Mouse (Mus musculus) MEL (cell line): Measurements from ENCODE around the gene Gak. TPM values are rescaled to one million over a fixed set of nuclear protein-coding genes. Genes with fewer than 3 reads are reported as not detected.

Experiments
- DNase-seq: peaks from one replicate; pipeline ENCODE4 v3.0.0; 2011; ENCODE audit warnings: low read depth, low spot score
- H3K27ac ChIP-seq: 2 replicates; pipeline ENCODE4 v1.5.1; 2012; ENCODE audit warnings: low read depth, mild to moderate bottlenecking, control low read depth, low read length, moderate library complexity; ENCODE audit not compliant: control insufficient read depth
- H3K27me3 ChIP-seq, 2 experiments: fragments of 150-350 bp in 1 of 2; sonication (generic) in 1 of 2; 2 replicates each; pipeline ENCODE4 v1.6.1; 2012; ENCODE audit warnings: low read length in 2 of 2, mild to moderate bottlenecking in 2 of 2, improper control_type of control experiment in 1 of 2, moderate library complexity in 1 of 2; ENCODE audit not compliant: insufficient read depth in 2 of 2, control insufficient read depth in 1 of 2
- H3K36me3 ChIP-seq, 2 experiments: 2 replicates each; pipeline ENCODE4 v1.6.1; 2012 to 2014; ENCODE audit warnings: low read length in 2 of 2, improper control_type of control experiment in 1 of 2, inconsistent platforms in 1 of 2, mild to moderate bottlenecking in 1 of 2; ENCODE audit not compliant: insufficient read depth in 2 of 2, control insufficient read depth in 1 of 2
- H3K4me1 ChIP-seq, 2 experiments: fragments of 150-350 bp in 1 of 2; sonication (generic) in 1 of 2; 2 replicates each; pipeline ENCODE4 v1.6.1; 2012; ENCODE audit warnings: low read length in 2 of 2, improper control_type of control experiment in 1 of 2, mild to moderate bottlenecking in 1 of 2; ENCODE audit not compliant: insufficient read depth in 2 of 2, control insufficient read depth in 1 of 2
- H3K4me3 ChIP-seq, 2 experiments: fragments of 150-350 bp in 1 of 2; sonication (generic) in 1 of 2; 2 replicates each; pipeline ENCODE4 v1.5.1; 2012; ENCODE audit warnings: low read depth in 2 of 2, low read length in 2 of 2, mild to moderate bottlenecking in 2 of 2, moderate library complexity in 2 of 2, control low read depth in 1 of 2, improper control_type of control experiment in 1 of 2; ENCODE audit not compliant: control insufficient read depth in 1 of 2, insufficient read depth in 1 of 2
- H3K79me2 ChIP-seq: 2 replicates; pipeline ENCODE4 v1.6.1; 2012; ENCODE audit warnings: mild to moderate bottlenecking, low read length, moderate library complexity; ENCODE audit not compliant: control insufficient read depth, poor library complexity, insufficient read depth
- H3K9ac ChIP-seq: 2 replicates; pipeline ENCODE4 v1.6.1; 2012; ENCODE audit warnings: low read depth, mild to moderate bottlenecking, control low read depth, low read length, moderate library complexity; ENCODE audit not compliant: control insufficient read depth, poor library complexity, severe bottlenecking
- H3K9me3 ChIP-seq: fragments of 150-350 bp; sonication (generic); replicated peaks from 2 replicates; pipeline ENCODE4 v1.6.1; 2012; ENCODE audit warnings: mild to moderate bottlenecking, low read length, improper control_type of control experiment, moderate library complexity; ENCODE audit not compliant: insufficient read depth
- CHD2 ChIP-seq: IDR thresholded peaks from 2 replicates; pipeline ENCODE4 v1.6.1; 2011; ENCODE audit warnings: low read length, improper control_type of control experiment
- CTCF ChIP-seq, 3 experiments: IDR thresholded peaks in 2 of 3; conservative IDR thresholded peaks in 1 of 3; 2 replicates each; pipeline ENCODE4 v1.5.1; 2011 to 2012; ENCODE audit warnings: low read length in 3 of 3, low read depth in 2 of 3, mild to moderate bottlenecking in 2 of 3, improper control_type of control experiment in 1 of 3, inconsistent platforms in 1 of 3, mixed read lengths in 1 of 3, moderate library complexity in 1 of 3; ENCODE audit not compliant: control insufficient read depth in 1 of 3, insufficient read depth in 1 of 3, poor library complexity in 1 of 3, severe bottlenecking in 1 of 3
- ELF1 ChIP-seq: IDR thresholded peaks from 2 replicates; pipeline ENCODE4 v1.6.1; 2014; ENCODE audit warnings: low read depth, mild to moderate bottlenecking, inconsistent platforms, low read length, improper control_type of control experiment, moderate library complexity
- HCFC1 ChIP-seq: IDR thresholded peaks from 2 replicates; pipeline ENCODE4 v1.6.1; 2012; ENCODE audit warnings: low read depth, mild to moderate bottlenecking, inconsistent platforms, low read length, improper control_type of control experiment, moderate library complexity
- MAX ChIP-seq: IDR thresholded peaks from 2 replicates; pipeline ENCODE4 v1.6.1; 2011; ENCODE audit warnings: low read length, improper control_type of control experiment
- NELFE ChIP-seq: IDR thresholded peaks from 2 replicates; pipeline ENCODE4 v1.6.1; 2011; ENCODE audit warnings: low read depth, low read length, improper control_type of control experiment
- POLR2AphosphoS2 ChIP-seq: IDR thresholded peaks from 2 replicates; pipeline ENCODE4 v1.6.1; 2011; ENCODE audit warnings: low read length, improper control_type of control experiment
- SIN3A ChIP-seq: IDR thresholded peaks from 2 replicates; pipeline ENCODE4 v1.6.1; 2012; ENCODE audit warnings: low read length, improper control_type of control experiment, inconsistent platforms
- USF1 ChIP-seq: IDR thresholded peaks from 2 replicates; pipeline ENCODE4 v1.6.1; 2014; ENCODE audit warnings: low read depth, mild to moderate bottlenecking, inconsistent platforms, low read length, improper control_type of control experiment, moderate library complexity
- ZKSCAN1 ChIP-seq: IDR thresholded peaks from 2 replicates; pipeline ENCODE4 v1.6.1; 2012; ENCODE audit warnings: low read depth, mild to moderate bottlenecking, inconsistent platforms, low read length, improper control_type of control experiment, moderate library complexity
- ZNF384 ChIP-seq: IDR thresholded peaks from 2 replicates; pipeline ENCODE4 v1.6.1; 2012; ENCODE audit warnings: low read depth, mild to moderate bottlenecking, inconsistent platforms, low read length, improper control_type of control experiment
- polyA plus RNA-seq, 2 experiments: library from polyadenylated mRNA; stranded (reverse) in 1 of 2; unstranded in 1 of 2; fragments of >175 nt in 1 of 2; fragments of >200 nt in 1 of 2; gene quantifications; 2 replicates each; pipeline versions ENCODE4 v1.2.1 to v1.2.4; 2012; ENCODE audit warnings: low replicate concordance in 2 of 2, low read depth in 1 of 2; ENCODE audit not compliant: insufficient read length in 2 of 2, insufficient read depth in 1 of 2, missing spikeins in 1 of 2
- total RNA-seq: library from RNA; depleted of rRNA; stranded (reverse); fragments of 300-350 nt; gene quantifications from 2 replicates; pipeline ENCODE4 v1.2.3, GENCODE M21; 2012

The Gak gene
- total and polyA plus RNA-seq, 3 experiments, result 48.5 to 76.4 TPM; not detected in 1

DNA sequence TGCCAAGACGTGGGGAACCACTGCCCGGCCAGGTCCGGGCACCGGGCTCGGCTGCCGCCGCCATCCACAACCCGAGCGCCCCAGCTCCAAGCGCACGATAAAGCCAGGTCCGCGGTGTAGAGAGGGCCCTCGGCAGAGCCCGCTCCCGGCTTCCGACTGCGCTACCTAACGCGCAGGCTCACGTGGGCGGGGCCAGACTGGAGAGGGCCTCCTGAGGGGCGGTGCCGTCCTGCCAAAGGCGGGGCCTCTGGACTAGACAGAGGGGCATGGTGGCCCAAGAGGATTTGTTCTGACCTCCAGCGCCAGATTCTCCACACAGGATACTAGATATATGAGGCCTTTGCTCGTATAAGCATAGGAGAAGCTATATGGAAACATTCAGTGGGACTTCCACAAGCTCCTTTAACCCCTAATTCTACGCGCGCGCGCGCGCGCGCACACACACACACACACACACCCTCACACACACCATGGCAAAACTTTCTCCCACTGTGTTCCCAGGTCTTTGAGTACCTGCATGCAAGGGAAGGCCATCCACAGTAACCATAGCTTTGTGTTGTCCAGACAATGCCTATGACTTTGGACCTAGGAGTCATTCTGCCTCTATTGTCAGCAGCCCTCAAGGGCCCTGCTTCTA lies 31.2 kb upstream of the Gak start (continued):
- 0 out of 2 replicates have a peak, but pooled peaks have one; percentile 16 for TF ChIP-seq MAX
- peak; percentile 81 for TF ChIP-seq NELFE
- peak; percentile 57 for TF ChIP-seq ELF1
- TF ChIP-seq, all 39 proteins: peak for 14

DNA sequence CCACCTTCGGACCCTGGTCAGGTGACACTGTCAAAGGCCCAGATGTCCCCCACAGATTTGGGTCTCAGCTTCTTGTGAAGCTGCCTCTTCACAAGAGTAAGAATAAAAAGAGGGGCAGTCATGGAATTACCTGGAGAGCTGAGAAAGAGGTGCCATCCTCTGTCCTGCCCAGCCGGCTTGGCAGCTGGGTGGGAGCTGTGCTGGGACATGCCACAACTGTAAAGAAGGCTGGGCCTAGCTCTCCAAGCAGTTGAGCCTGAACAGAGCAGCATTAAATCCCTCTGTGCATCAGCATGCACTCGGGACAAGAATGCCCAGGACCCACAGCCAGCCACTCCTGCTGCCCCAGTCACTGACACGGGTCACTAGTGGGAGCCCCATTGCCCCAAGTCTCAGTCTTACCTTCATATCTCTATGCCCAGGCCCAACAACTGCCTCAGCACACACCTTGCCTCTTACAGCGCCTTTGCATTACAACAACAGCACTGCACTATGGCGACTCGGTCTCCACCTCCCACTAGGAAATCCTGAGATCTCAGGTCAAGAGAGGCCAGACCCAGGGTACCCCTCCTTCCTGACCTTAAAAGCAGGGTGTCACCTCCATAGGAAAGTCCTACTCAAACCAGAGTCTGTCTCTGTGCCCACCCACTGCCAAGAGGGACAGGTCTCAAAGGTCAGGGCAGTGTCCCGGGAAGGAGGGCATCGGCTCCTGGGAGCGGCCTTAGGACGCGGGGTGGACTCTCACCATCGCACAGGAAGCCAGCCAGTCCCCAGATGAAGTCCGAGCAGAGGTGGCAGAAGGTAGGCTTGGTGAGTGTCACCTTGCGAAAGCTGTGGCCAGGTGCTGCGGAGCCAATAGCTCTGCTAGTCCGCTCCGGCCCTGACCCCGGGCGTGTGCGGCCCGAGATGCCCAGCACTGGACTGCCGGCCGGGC lies 30.4 kb upstream of the Gak start, which contains the start of gene Idua:
Gene Idua, plus strand, starts transcription at position 634 of the 934 bp plus-strand sequence.
- Histone ChIP-seq H3K4me3 (peak within 1 kb of the TSS; percentile 92 to 95), H3K27me3 (no peaks in the 10 kb centered on the region), H3K79me2 (peaks cover 13% of the 10 kb centered on the region), H3K9ac (peak within 1 kb of the TSS; percentile 92), H3K36me3 (peaks cover 0 to 2% of the 10 kb centered on the region in 2 experiments; a peak in 2 of 4 replicates), H3K27ac (no peak within 1 kb of the TSS), H3K9me3 (no peaks in the 10 kb centered on the region), H3K4me1 (peaks cover 4 to 14% of the 10 kb centered on the region in 2 experiments)
- peak; percentile 49 for DNase-seq
- TF ChIP-seq POLR2AphosphoS2 (no peak), ZKSCAN1 (no peak), MAX (0 out of 2 replicates have a peak, but pooled peaks have one; percentile 28), USF1 (no peak), SIN3A (peak; percentile 65; the same call in 1 of the 2 replicates)

- H3K9ac ChIP-seq, result no peak overlapping the region
- no peak overlapping the region for H3K4me3 ChIP-seq
- peaks cover 0 to 2% of the 10 kb centered on the region in 2 experiments; a peak in 2 of 4 replicates for H3K36me3 ChIP-seq
- no peak overlapping the region for H3K27ac ChIP-seq
- H3K79me2 ChIP-seq, result peaks cover 13% of the 10 kb centered on the region
- no peaks in the 10 kb centered on the region for H3K27me3 ChIP-seq
- DNase-seq, result no peak
- H3K4me1 ChIP-seq, result peaks cover 4 to 14% of the 10 kb centered on the region in 2 experiments
- TF ChIP-seq CHD2, result no peak
- TF ChIP-seq CTCF (IDR thresholded peaks at IDR 0.05 in 2 of 3, conservative IDR thresholded peaks at IDR 0.05 in 1 of 3; ENCODE audit: control insufficient read depth in 1 of 3, insufficient read depth in 1 of 3, low read depth in 2 of 3, low read length in 3 of 3, poor library complexity in 1 of 3, severe bottlenecking in 1 of 3), result no peak
- TF ChIP-seq, all 39 proteins: peak for 0
- H3K9me3 ChIP-seq, result no peaks in the 10 kb centered on the region
These were observed 29.1 kb upstream of the Gak start for GRCm38 (mm10) chr5:108658611-108659010.

DNA sequence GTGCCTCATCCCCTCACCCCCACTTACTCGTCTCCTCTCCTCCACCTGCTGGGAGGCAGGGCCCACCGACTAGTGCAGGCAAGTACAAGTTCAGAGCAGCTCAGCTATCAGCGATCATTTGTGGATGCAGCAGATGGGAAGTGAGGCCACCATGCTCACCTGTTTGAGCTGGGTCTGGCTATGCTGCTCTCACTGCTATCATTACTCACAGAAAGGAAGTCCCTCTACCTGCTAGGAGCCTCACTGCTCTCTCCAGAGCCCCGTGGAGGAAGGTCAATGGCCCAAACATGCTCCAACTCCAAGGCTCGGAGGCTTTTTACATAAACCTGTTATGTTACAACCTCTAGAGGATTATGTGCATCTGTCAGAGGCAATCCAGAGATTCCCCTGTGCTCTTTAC lies 27.9 kb upstream of the Gak start:
- no peak for DNase-seq
- no peaks in the 10 kb centered on the region for H3K9me3 ChIP-seq
- no peak overlapping the region for H3K27ac ChIP-seq
- no peak for TF ChIP-seq HCFC1
- TF ChIP-seq ZNF384, result no peak
- no peaks in the 10 kb centered on the region for H3K27me3 ChIP-seq
- peaks cover 13% of the 10 kb centered on the region for H3K79me2 ChIP-seq
- H3K9ac ChIP-seq, result no peak overlapping the region
- H3K4me3 ChIP-seq, result no peak overlapping the region
- peaks cover 2% of the 10 kb centered on the region in 2 experiments; a peak in 2 of 4 replicates for H3K36me3 ChIP-seq
- H3K4me1 ChIP-seq, result peaks cover 4 to 14% of the 10 kb centered on the region in 2 experiments
